Mouse (Mus musculus): ENCODE results near the gene Srebf2.

- TF ChIP-seq POLR2A (IDR thresholded peaks at IDR 0.05; ENCODE audit: insufficient read length, low read depth) (peak; percentile 27), POLR2AphosphoS2 (IDR thresholded peaks at IDR 0.05; ENCODE audit: insufficient read length, low read depth) (no peak), MAX (IDR thresholded peaks at IDR 0.05; ENCODE audit: low read depth) (no peak)
Observed at GRCm38 (mm10) chr15:82152022-82152421, 5.0 kb downstream of the Srebf2 start.
